Mouse (Mus musculus) heart, adult 2 months (tissue): ENCODE data around the gene Fam155a. TPM values are rescaled to one million over a fixed set of nuclear protein-coding genes. Genes with fewer than 3 reads are reported as not detected.
"Not testable (repeated sequence)": the region's sequence is repeated elsewhere in the genome, so short reads cannot be mapped to it uniquely, and the experiment has no call there.

Experiments used
- DNase-seq, 2 experiments: peaks; one replicate each; pipeline ENCODE4 v3.0.0; 2021
- H3K27ac ChIP-seq: fragments of 200-600 bp; 2 replicates; pipeline ENCODE4 v1.8.1; 2022
- H3K27me3 ChIP-seq: fragments of 200-500 bp; 2 replicates; pipeline ENCODE4 v1.6.1; 2012; ENCODE audit warnings: mild to moderate bottlenecking, low read length, inconsistent platforms, mixed read lengths; ENCODE audit not compliant: control insufficient read depth, insufficient read depth
- H3K36me3 ChIP-seq: fragments of 200-500 bp; 2 replicates; pipeline ENCODE4 v1.6.1; 2012; ENCODE audit warnings: low read length, inconsistent platforms; ENCODE audit not compliant: control insufficient read depth, insufficient read depth
- H3K4me1 ChIP-seq: fragments of 200-500 bp; 2 replicates; pipeline ENCODE4 v1.6.1; 2011; ENCODE audit warnings: low read length; ENCODE audit not compliant: control insufficient read depth, insufficient read depth
- H3K4me3 ChIP-seq: fragments of 200-600 bp; 2 replicates; pipeline ENCODE4 v1.8.1; 2022
- H3K79me2 ChIP-seq: fragments of 200-500 bp; replicated peaks from 2 replicates; pipeline ENCODE4 v1.6.1; 2012; ENCODE audit warnings: mild to moderate bottlenecking, inconsistent platforms, low read length, moderate library complexity, mixed read lengths; ENCODE audit not compliant: control insufficient read depth, insufficient read depth
- H3K9ac ChIP-seq: fragments of 200-500 bp; 2 replicates; pipeline ENCODE4 v1.6.1; 2012; ENCODE audit warnings: low read depth, mild to moderate bottlenecking, control low read depth, inconsistent platforms, low read length, mixed read lengths
- CTCF ChIP-seq: fragments of 200-600 bp; IDR thresholded peaks from 2 replicates; pipeline ENCODE4 v1.8.1; 2022; ENCODE audit warnings: antibody characterized with exemption, mild to moderate bottlenecking, moderate library complexity
- EP300 ChIP-seq: fragments of 200-500 bp; IDR thresholded peaks from 2 replicates; pipeline ENCODE4 v1.6.1; 2011; ENCODE audit warnings: low read depth, low read length, control low read depth; ENCODE audit not compliant: insufficient read depth
- POLR2A ChIP-seq: fragments of 200-500 bp; IDR thresholded peaks from 2 replicates; pipeline ENCODE4 v1.6.1; 2011; ENCODE audit warnings: mild to moderate bottlenecking, low read depth, low read length, control low read depth; ENCODE audit not compliant: insufficient read depth
- WGBS: fragments of 180-500 bp; shearing (Covaris S2); methylation state at CpG from one replicate; pipeline ENCODE4 v1.1.7; 2018; 5-methylcytosine and 5-hydroxymethylcytosine counted together
- intact Hi-C: fragments of 180-260 bp; cut with DNase I; formaldehyde crosslinking; loops from one replicate; pipeline ENCODE4 v1.15.1; 2025
- polyA plus RNA-seq: library from polyadenylated mRNA; depleted of rRNA; stranded (reverse); fragments of >200 nt; gene quantifications from 2 replicates; pipeline ENCODE4 v1.2.3, GENCODE M21; 2012
- total RNA-seq, 2 experiments: library from RNA; stranded (reverse); gene quantifications; 2 replicates each; pipeline ENCODE4 v1.2.3; 2021

The Fam155a gene
- total and polyA plus RNA-seq, 3 experiments = 0.08 TPM; not detected in 2

DNA sequence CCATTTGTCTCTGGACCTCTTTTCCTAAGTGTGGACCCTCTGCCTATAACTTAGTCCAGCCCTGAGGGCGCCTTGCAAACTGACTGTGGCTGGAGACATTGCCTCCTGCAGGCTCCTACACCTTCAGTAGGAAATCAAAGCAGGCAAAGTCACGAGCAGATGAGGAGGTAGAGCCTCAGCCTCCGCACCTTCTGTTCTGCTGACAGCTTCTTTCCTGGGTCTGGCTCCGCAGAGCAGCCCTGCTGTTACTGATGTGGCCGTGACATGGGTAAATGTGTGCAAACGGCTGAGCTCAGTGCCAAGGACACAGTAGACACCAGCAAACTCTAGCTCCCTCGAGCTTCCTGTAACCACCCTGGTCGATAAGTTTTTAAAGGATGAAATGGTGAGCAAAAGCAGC is 63.5 kb downstream of the Fam155a start:
- intact Hi-C loops = no loop called here
- Histone ChIP-seq H3K9ac (no peak overlapping the region), H3K4me1 (no peaks in the 10 kb centered on the region), H3K27ac (no peak overlapping the region), H3K79me2 (no peaks in the 10 kb centered on the region), H3K27me3 (no peaks in the 10 kb centered on the region), H3K4me3 (no peak overlapping the region), H3K36me3 (no peaks in the 10 kb centered on the region)
- no peak for DNase-seq
- 63% methylated on average over 8 of the region's 8 CpGs for WGBS
- TF ChIP-seq EP300 (no peak), CTCF (no peak), POLR2A (no peak)

GRCm38 (mm10) chr8:9694794-9695193 is 76.2 kb downstream of the Fam155a start:
- TF ChIP-seq EP300 = no peak
- TF ChIP-seq CTCF = no peak
- no peak for TF ChIP-seq POLR2A
- H3K9ac ChIP-seq = no peak overlapping the region
- 86% methylated on average over 2 of the region's 2 CpGs for WGBS
- no peaks in the 10 kb centered on the region for H3K36me3 ChIP-seq
- H3K27ac ChIP-seq = no peak overlapping the region
- DNase-seq = no peak
- H3K4me3 ChIP-seq = no peak overlapping the region
- intact Hi-C loops = no loop called here
- H3K79me2 ChIP-seq = no peaks in the 10 kb centered on the region
- H3K4me1 ChIP-seq = no peaks in the 10 kb centered on the region
- H3K27me3 ChIP-seq = no peaks in the 10 kb centered on the region

GRCm38 (mm10) chr8:9692370-9692769 is 78.6 kb downstream of the Fam155a start:
- DNase-seq = no peak
- WGBS = 30% methylated on average over 5 of the region's 5 CpGs
- Histone ChIP-seq H3K79me2 (no peaks in the 10 kb centered on the region), H3K4me3 (no peak overlapping the region), H3K9ac (no peak overlapping the region), H3K27ac (no peak overlapping the region), H3K36me3 (no peaks in the 10 kb centered on the region), H3K4me1 (no peaks in the 10 kb centered on the region), H3K27me3 (no peaks in the 10 kb centered on the region)
- no peak for TF ChIP-seq EP300
- no peak for TF ChIP-seq POLR2A
- no peak for TF ChIP-seq CTCF
- intact Hi-C loops = no loop called here

DNA sequence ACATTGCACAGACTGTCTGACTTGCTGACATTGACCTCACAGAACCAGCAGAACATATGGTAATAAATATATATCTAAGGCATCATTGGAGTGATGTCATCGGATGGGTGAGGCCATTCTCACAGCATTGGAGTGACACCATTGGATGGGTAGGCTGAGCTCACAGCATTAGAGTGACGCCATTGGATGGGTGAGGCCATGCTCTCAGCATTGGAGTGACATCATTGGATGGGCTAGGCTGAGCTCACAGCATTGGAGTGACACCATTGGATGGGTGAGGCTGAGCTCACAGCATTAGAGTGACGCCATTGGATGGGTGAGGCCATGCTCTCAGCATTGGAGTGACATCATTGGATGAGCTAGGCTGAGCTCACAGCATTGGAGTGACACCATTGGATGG is 110.9 kb downstream of the Fam155a start:
- H3K27me3 ChIP-seq, DNase-seq, H3K36me3 ChIP-seq, H3K4me3 ChIP-seq, intact Hi-C loops, H3K9ac ChIP-seq, H3K27ac ChIP-seq, H3K79me2 ChIP-seq, H3K4me1 ChIP-seq: not testable (repeated sequence)
- 80% methylated on average over 3 of the region's 3 CpGs for WGBS

GRCm38 (mm10) chr8:9656901-9657300 is 114.1 kb downstream of the Fam155a start:
- H3K9ac ChIP-seq = no peak overlapping the region

DNA sequence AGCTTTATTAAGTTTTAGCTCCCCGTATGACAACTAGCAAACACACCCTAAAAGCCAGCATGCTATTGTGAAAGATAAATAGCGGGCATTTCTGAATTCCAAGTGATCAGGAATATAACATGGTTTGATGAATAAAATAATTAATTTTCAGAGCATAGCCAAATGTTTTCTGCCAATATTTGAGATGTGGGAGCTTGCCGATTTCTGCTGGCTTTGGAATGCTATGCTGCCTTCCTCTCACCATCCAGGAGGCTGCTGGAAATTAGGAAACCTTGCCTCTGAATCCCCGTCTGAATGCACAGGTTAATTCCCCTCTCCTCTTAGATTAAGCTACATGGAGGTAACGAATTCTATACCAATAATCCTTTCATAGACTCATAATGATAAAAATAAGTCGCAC is 116.1 kb downstream of the Fam155a start:
- intact Hi-C loops = no loop called here
- no peaks in the 10 kb centered on the region for H3K4me1 ChIP-seq
- H3K4me3 ChIP-seq = no peak overlapping the region
- H3K79me2 ChIP-seq = no peaks in the 10 kb centered on the region
- DNase-seq = no peak
- H3K27ac ChIP-seq = no peak overlapping the region
- H3K36me3 ChIP-seq = no peaks in the 10 kb centered on the region
- TF ChIP-seq CTCF (no peak), POLR2A (no peak)
- WGBS = 72% methylated on average over 6 of the region's 6 CpGs
- no peak overlapping the region for H3K9ac ChIP-seq
- H3K27me3 ChIP-seq = no peaks in the 10 kb centered on the region

More at GRCm38 (mm10) chr8:9656901-9657300, 114.1 kb downstream of the Fam155a start:
- intact Hi-C loops = no loop called here
- Histone ChIP-seq H3K27ac (no peak overlapping the region), H3K4me1 (no peaks in the 10 kb centered on the region), H3K79me2 (no peaks in the 10 kb centered on the region), H3K36me3 (no peaks in the 10 kb centered on the region), H3K27me3 (no peaks in the 10 kb centered on the region), H3K4me3 (no peak overlapping the region)
- TF ChIP-seq CTCF (no peak), POLR2A (no peak), EP300 (no peak)
- DNase-seq = no peak
- WGBS = 86% methylated on average over 2 of the region's 2 CpGs
